ENCODE assay signal across 21 mouse cellular contexts in the genomic region with DNA sequence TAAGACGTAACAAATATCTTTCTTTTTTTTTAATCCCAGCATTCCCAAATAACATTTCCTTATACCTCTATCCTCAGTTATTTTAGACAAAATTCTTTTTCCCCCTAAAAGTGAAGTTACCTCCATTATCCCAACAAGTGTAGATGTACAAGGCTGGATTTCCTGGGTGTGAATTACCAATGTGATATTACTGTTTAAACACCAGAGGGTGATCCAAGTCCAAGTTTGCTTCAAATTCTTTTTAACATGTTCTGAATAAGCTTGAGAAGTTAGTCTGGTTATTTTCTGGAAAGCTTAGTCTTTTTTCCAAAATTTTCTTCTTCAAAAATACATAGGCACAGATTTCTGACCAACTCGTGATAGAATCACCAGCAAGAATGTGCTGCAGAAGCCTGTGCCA.
"Had no signal": no experiment of that assay in that cellular context is flagged by ENCODE, and none has a peak within 500 bp of the region (broad histone marks: within the 10 kb centered on the region; RNA-seq: fewer than 3 reads in every experiment).

No protein-coding gene starts in this region.

- H3K9me3 ChIP-seq: limb, embryonic 12.5 days; limb, embryonic 15.5 days; midbrain, embryonic 12.5 days; neural tube, embryonic 13.5 days; stomach, embryonic 15.5 days had no signal

- H3K36me3 ChIP-seq: limb, embryonic 12.5 days; limb, embryonic 15.5 days; midbrain, embryonic 12.5 days; neural tube, embryonic 13.5 days; stomach, embryonic 15.5 days had no signal

- H3K4me3 ChIP-seq: limb, embryonic 12.5 days; limb, embryonic 15.5 days; midbrain, embryonic 12.5 days; myocyte; neural tube, embryonic 13.5 days; stomach, embryonic 15.5 days had no signal

- H3K4me1 ChIP-seq: limb, embryonic 12.5 days; limb, embryonic 15.5 days; midbrain, embryonic 12.5 days; neural tube, embryonic 13.5 days; stomach, embryonic 15.5 days had no signal

- ATAC-seq: intestine, embryonic 16.5 days; liver, postnatal 0 days; lung, postnatal 0 days had no signal

- DNase-seq: kidney, adult 2 months; kidney, postnatal 36 days; left cerebral cortex, postnatal 4 days; liver, postnatal 0 days; lung, embryonic 14.5 days; retina, postnatal 1 day; right cerebral cortex, postnatal 25 days; spleen, adult 18-20 months; thymus, postnatal 25 days had no signal

- H3K9ac ChIP-seq: limb, embryonic 12.5 days; limb, embryonic 15.5 days; liver, embryonic 14.5 days; liver, postnatal 0 days; lung, embryonic 14.5 days; midbrain, embryonic 12.5 days; neural tube, embryonic 13.5 days; stomach, embryonic 15.5 days had no signal

- H3K4me2 ChIP-seq: limb, embryonic 12.5 days; limb, embryonic 15.5 days; liver, embryonic 11.5 days; lung, embryonic 14.5 days; midbrain, embryonic 12.5 days; neural tube, embryonic 13.5 days; stomach, embryonic 15.5 days had no signal

- H3K27me3 ChIP-seq: limb, embryonic 12.5 days; limb, embryonic 15.5 days; midbrain, embryonic 12.5 days; neural tube, embryonic 13.5 days; stomach, embryonic 15.5 days had no signal

- H3K27ac ChIP-seq: kidney, postnatal 0 days; limb, embryonic 12.5 days; limb, embryonic 15.5 days; liver, embryonic 14.5 days; macrophage; midbrain, embryonic 12.5 days; neural tube, embryonic 13.5 days; stomach, embryonic 15.5 days had no signal
